Mouse (Mus musculus) left cerebral cortex, postnatal 14 days (tissue): ENCODE measurements around the gene Usp47. TPM values are rescaled to one million over a fixed set of nuclear protein-coding genes. Genes with fewer than 3 reads are reported as not detected.

Experiments
- DNase-seq, 2 experiments: peaks; one replicate each; pipeline ENCODE4 v3.0.0; 2021 to 2022; ENCODE audit warnings: low spot score in 2 of 2, mixed read lengths in 1 of 2
- intact Hi-C: fragments of 180-260 bp; cut with DNase I; formaldehyde crosslinking; loops from one replicate; pipeline ENCODE4 v1.15.1; 2025
- total RNA-seq, 2 experiments: library from RNA; stranded (reverse); gene quantifications; 2 replicates each; pipeline ENCODE4 v1.2.3; 2021

The Usp47 gene
- total RNA-seq, 2 experiments from 2014 or later, result 62.9 to 64.3 TPM

DNA sequence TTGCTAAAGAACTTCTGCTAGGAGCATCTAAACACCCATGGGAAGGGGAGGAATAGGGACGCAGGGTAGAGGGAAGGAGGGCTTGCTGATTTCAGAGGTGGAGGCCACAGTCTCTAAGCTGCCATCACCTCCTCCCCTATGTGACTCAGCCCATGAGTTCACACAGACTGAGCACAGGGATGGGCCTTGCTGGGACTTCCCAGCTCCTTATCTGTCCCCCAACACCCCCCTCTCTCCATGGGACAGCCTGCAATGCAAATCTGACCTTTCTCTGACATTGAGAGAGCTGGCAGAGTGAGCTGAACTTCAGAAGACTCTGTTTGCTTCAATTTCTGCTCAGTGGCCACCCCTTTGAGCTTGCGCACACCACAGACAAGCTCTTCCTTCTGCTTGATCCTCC is 117.4 kb downstream of the Usp47 start:
- intact Hi-C loops, result no loop called here
- DNase-seq, result no peak

GRCm38 (mm10) chr7:112142616-112143015 is 119.3 kb downstream of the Usp47 start:
- no peak for DNase-seq
- intact Hi-C loops, result no loop called here

DNA sequence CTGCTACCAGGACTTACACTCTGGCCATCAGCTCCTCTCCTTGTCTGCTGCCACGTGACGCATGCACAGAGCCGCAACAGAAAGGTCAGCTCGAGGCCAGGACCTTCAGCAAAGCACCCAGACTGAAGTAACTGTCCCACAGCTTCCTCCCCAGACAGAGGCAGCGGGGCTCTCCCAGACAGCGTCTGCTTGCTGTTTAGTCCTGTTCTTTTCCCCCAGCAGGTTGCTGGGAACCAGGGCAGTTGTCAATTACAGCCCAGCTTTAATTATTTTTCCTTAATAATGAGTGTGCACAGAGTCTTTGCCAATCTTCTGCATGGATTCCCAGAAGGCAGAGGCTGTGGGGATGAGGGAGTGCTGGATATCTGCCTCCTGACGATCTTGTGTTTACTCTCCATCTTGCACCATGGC is 119.8 kb downstream of the Usp47 start:
- intact Hi-C loops, result no loop called here
- no peak for DNase-seq

DNA sequence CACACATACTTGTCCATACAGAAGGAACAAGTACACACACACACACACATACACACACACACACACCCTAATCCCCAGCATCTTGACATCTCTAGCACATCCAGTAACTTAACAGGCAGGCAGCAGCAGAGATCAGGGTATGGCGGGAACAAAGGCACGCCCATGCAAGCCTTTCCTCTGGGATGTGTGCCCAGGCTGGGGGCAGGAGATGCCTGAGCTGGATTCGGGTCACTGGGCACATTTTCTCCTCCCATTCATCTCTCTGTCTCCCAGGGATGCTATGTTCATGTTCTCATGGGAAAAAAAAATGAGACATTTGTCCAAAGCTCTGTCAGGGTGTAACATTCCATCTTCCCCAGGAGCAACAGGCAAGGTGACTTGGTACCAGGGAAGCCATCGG is 120.7 kb downstream of the Usp47 start:
- DNase-seq, result no peak
- intact Hi-C loops, result no loop called here

- DNase-seq, result no peak
- intact Hi-C loops, result no loop called here
Observed at GRCm38 (mm10) chr7:112144646-112145179, 121.4 kb downstream of the Usp47 start.

GRCm38 (mm10) chr7:112147979-112148378 is 124.7 kb downstream of the Usp47 start:
- intact Hi-C loops, result no loop called here
- no peak for DNase-seq

- intact Hi-C loops, result no loop called here
- DNase-seq, result no peak
Observed at GRCm38 (mm10) chr7:112149113-112149512, 125.8 kb downstream of the Usp47 start.

GRCm38 (mm10) chr7:112154445-112154844 is 131.1 kb downstream of the Usp47 start:
- intact Hi-C loops, result no loop called here
- no peak for DNase-seq

- DNase-seq, result no peak
- intact Hi-C loops, result no loop called here
Observed at GRCm38 (mm10) chr7:112155194-112155593, 131.9 kb downstream of the Usp47 start.

GRCm38 (mm10) chr7:112157584-112158315 is 134.4 kb downstream of the Usp47 start:
- intact Hi-C loops, result no loop called here

GRCm38 (mm10) chr7:112158316-112158741 is 135.0 kb downstream of the Usp47 start:
- DNase-seq, result no peak
- intact Hi-C loops, result no loop called here

More at GRCm38 (mm10) chr7:112157584-112158315, 134.4 kb downstream of the Usp47 start:
- no peak for DNase-seq

DNA sequence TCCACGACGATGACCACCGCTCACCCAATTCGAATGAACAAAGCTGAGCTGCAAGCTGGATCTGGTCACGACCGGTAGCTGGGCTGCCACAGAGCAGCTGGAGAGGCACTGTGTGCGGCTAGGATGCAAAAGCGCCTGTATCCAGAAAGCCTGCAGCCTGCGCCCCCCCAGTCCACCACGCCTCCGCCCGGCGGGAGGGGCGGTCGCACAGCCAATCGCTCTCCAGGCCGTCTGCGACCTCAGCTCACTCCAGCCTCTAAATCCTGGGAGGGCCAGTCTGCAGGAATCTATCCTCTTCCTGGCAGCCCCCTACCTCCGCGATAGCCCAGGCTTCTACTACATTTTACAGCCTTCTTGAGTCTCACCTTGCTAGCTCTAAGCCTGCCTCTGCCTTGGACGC is 135.6 kb downstream of the Usp47 start, which contains the start of gene Dkk3:
Gene Dkk3 (minus strand): TSS at position 116 of the 400 bp plus-strand sequence.
- peak in 1 of 2 experiments; percentile 64 for DNase-seq
- intact Hi-C loops, result no loop called here

DNA sequence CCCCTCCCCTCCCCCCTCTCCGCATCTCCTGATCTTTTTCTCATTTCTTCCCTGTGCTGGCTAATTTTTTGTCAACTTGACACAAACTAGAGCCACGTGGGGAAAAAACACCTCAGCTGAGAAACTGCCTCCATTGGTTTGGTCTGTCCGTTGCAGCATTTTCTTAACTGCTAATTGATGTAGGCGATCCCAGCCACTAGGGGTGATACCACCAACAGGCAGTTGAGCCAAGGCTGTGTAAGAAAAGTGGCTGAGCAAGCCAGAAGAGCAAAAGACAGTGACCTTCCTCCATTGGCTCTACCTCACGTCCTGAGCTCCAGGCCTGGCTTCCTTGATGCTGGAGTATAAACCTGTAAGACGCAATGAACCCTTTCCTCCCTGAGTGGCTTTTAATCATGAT is 136.5 kb downstream of the Usp47 start:
- intact Hi-C loops, result no loop called here
- no peak for DNase-seq

Other genes with a start within 250 kb of the Usp47 start
- 10 to 100 TPM; 47.6 to 55.3 TPM for gene Galnt18, start 243.5 kb upstream of the Usp47 start, total RNA-seq
- 100 to 1,000 TPM in 1 of 2 experiments, 10 to 100 TPM in 1; 97.1 to 119 TPM for gene Dkk3, start 135.6 kb downstream of the Usp47 start, total RNA-seq
- gene Mical2, start 202.4 kb downstream of the Usp47 start, total RNA-seq, result 100 to 1,000 TPM; 497 to 557 TPM